Mouse (Mus musculus) thymus, adult 2 months (tissue): Measurements from ENCODE around the gene Pla2g4b.

Experiments used
- CTCF ChIP-seq: fragments of 200-500 bp; IDR thresholded peaks from 2 replicates; pipeline ENCODE4 v1.5.1; 2012; ENCODE audit warnings: mild to moderate bottlenecking, control low read depth, low read length, moderate library complexity, borderline replicate concordance; ENCODE audit not compliant: control insufficient read depth, poor library complexity, insufficient read depth; ENCODE audit errors: extremely low read depth
- POLR2A ChIP-seq: fragments of 200-500 bp; IDR thresholded peaks from 2 replicates; pipeline ENCODE4 v1.6.1; 2012; ENCODE audit warnings: mild to moderate bottlenecking, low read length, control low read depth, moderate library complexity; ENCODE audit not compliant: control insufficient read depth, poor library complexity, insufficient read depth; ENCODE audit errors: extremely low read depth

DNA sequence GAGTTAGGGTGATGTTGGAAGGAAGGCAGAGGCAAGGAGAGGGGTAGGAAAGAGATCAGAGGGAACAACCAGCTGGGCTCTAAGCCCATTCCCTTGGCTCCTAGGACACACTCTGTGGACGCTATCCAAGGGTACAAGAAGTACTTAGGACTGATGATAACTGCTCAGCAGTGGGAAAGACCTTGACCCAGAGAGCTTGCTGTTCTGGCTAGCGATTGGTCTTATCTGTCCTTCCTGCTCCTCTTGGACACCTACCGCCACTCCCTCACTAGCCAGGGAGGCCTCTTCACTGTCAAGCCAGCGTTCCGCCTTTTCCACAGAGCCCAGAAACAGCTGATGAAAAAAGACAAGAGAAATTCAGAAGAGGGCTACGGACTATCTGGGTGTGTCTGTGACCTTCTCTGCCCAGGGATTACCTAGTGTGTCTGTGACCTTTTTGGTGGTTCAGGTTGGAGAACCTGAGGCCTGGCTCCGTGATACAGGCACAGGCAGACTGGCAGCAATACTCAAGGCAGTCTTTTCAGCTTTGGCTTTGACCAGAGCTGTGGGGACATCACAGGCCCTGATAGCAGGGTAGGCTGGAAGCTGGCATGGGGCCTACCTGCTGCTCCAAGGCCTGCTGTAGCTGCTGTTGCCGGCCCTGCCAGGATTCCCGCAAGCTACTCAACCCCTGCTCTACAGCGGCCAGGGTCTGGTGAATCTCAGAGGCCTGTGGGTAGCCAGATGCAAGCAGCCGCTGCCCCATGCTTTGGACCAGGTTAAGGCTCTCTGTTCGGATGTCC lies 21.7 kb downstream of the Pla2g4b start:
- TF ChIP-seq CTCF: no peak
- no peak for TF ChIP-seq POLR2A
